Mouse (Mus musculus) midbrain, embryonic 15.5 days (tissue): ENCODE measurements around the gene Zfp105. TPM values are rescaled to one million over a fixed set of nuclear protein-coding genes. Genes with fewer than 3 reads are reported as not detected.

Source experiments
- polyA plus RNA-seq: library from polyadenylated mRNA; unstranded; fragments of >200 nt; fragmentation: Nextera tagmentation; extraction: Ambion mirVana; gene quantifications from 2 replicates; pipeline ENCODE4 v1.2.1, GENCODE M21; 2015

The Zfp105 gene
- polyA plus RNA-seq, 1 experiment from 2014 or later = 22.1 TPM

Other genes starting within 250 kb of the Zfp105 start
- gene Topaz1, start 175.7 kb upstream of the Zfp105 start, polyA plus RNA-seq = not detected in 2 replicates
- 9.1 and 9.3 TPM in 2 replicates for gene Tcaim, start 117.5 kb upstream of the Zfp105 start, polyA plus RNA-seq
- gene Gm35549, start 79.0 kb upstream of the Zfp105 start, polyA plus RNA-seq = 0.40 and 0.82 TPM in 2 replicates
- gene Zfp445, start 57.1 kb upstream of the Zfp105 start, polyA plus RNA-seq = 110 and 130 TPM in 2 replicates
- gene Zkscan7, start 37.4 kb upstream of the Zfp105 start, polyA plus RNA-seq = 5.0 and 5.1 TPM in 2 replicates
- 23.9 and 27.4 TPM in 2 replicates for gene 1110059G10Rik, start 27.9 kb downstream of the Zfp105 start, polyA plus RNA-seq
- gene Kif15, start 28.0 kb downstream of the Zfp105 start, polyA plus RNA-seq = 9.8 and 12.1 TPM in 2 replicates
- 29.7 and 29.9 TPM in 2 replicates for gene Tmem42, start 98.3 kb downstream of the Zfp105 start, polyA plus RNA-seq
- gene Tgm4, start 111.7 kb downstream of the Zfp105 start, polyA plus RNA-seq = 0.83 and 0.97 TPM in 2 replicates
- 86.6 and 88.5 TPM in 2 replicates for gene Zdhhc3, start 190.1 kb downstream of the Zfp105 start, polyA plus RNA-seq
- 80.1 and 83.7 TPM in 2 replicates for gene Exosc7, start 190.1 kb downstream of the Zfp105 start, polyA plus RNA-seq
- 1.5 and 3.1 TPM in 2 replicates for gene Clec3b, start 227.9 kb downstream of the Zfp105 start, polyA plus RNA-seq